Mouse (Mus musculus) c-Kit-positive CD71-negative TER-119-negative erythroid progenitor cells, embryonic 14.5 days (primary cell): Measurements from ENCODE around the gene Rab3c.

Source experiments
- DNase-seq: peaks from one replicate; pipeline ENCODE4 v3.0.0-alpha.2; 2013; ENCODE audit warnings: low read depth

Rab3c gene

DNA sequence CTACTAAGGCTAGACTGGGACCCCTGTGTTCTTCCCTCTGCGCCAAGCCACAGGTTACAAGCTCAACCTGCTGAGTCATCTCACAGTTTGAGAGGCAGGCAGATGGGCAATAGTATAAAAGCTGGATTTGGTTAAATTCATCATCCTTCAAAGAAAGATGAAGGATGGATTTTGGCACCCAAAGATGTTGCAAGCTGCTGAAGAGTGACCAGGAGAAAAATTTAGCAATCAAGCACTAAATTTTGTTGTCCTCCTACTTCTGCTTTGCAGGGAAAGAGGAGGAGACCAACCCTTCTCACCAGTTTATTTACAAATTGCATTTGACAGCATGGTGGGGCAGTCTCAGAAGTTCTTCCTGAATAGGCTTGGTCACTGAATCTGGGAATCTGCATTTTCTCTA is 90.8 kb downstream of the Rab3c start:
- DNase-seq = no peak

DNA sequence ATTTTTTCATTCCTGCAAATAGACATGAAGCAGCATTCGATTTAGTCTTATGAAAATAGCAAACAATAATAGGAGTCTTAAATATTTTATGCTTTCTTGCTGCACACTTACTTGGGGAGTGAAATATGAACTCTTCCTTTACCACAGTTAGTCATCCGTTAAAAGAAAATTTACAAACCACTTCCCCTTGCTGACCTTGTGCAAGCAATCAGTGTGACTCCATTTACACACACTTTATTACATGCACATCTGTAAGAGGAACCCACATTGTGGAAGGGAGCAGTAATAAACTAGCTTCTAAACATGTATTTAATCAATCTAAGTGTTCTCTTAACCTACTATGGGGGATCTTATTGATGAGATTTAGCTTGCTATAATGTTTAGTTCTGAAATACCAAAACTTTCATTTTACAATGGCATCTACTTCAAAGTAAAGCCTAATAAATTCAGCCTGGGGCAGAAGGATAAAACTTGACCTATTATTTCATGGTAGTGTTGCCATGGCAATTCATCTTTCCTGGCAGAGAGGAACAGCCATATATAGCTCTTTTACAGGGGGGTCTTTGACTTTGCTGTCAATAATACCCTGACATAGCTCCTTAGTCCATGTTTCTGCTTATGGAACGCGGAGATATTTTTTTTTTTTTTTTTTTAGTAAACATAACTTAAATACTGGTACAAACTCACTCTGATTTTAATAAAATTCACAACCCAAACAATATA is 95.7 kb downstream of the Rab3c start:
- DNase-seq = peak; percentile 16

DNA sequence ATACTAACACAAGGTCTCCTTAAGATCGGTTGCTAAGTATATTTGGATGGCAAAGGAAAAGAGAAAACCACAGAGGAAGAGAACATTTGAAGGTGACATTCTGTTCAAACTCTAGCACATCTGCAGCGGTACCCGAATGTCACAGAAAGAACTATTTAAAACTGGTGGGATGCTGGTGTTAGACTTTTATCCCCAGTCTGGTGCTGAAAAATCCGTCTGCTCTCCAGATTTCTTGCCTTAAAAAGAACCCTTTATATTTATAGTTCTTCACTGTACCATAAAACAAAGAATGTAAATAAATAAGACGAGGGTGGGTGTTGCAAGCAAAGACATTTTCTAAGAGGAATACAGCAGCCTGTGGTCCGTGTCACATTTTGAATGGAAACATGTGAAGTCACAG is 105.1 kb downstream of the Rab3c start:
- no peak for DNase-seq

DNA sequence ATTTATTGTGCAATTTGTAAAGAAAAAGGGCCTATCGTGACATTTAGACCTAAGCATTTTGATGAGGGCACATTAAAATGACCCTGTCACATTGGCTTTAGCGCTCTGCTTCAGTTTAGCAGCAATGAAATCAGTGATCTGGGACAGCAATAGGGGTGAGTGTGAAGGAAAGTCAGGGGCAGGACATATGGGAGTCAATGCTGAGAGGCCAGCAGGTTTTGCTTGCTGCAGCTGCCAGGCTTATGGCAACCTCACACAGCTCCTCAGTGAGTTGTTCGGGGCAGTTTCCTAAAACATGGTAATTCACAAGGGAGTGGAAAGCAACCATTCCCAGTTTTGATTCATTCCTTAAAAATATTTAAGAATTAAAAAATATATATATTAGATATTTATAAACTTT is 111.1 kb downstream of the Rab3c start:
- DNase-seq = no peak

DNA sequence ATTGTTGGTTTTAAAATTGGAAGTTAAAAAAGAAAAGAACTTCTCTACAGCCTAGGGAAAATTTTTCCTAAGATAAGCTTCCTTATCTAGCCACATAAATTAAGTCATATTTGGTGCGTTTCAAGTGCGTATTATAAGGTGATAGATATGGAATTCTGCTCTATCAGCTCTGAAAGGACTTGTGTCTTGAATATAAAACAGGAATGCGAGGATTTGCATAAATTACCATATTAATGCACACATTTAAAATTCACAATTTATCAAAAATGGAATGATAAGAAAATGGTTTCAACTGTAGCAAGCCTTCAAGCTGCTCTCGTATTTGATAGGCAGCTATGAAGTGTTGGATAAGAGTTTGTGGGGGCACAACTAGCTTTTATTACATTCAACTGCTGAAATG is 111.6 kb downstream of the Rab3c start:
- DNase-seq = no peak

DNA sequence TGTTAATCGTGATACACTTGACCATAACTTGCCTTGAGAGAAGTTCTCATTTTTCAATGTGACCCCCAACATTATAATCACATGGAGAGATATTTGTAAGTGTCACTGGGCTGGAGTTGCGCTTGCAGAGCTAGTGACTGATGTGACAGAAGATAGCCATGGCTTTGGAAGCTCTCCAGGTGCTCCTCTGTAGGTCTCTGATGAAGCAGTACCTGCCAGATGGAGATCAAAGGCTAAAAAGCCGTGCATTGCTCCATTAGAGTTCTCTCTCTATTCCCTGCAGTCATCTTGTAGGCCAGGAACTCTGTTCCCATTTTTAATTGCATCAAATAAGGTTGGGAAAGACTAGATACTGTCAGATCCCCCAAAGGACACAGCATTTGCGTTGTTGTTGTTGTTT is 112.2 kb downstream of the Rab3c start:
- no peak for DNase-seq

DNA sequence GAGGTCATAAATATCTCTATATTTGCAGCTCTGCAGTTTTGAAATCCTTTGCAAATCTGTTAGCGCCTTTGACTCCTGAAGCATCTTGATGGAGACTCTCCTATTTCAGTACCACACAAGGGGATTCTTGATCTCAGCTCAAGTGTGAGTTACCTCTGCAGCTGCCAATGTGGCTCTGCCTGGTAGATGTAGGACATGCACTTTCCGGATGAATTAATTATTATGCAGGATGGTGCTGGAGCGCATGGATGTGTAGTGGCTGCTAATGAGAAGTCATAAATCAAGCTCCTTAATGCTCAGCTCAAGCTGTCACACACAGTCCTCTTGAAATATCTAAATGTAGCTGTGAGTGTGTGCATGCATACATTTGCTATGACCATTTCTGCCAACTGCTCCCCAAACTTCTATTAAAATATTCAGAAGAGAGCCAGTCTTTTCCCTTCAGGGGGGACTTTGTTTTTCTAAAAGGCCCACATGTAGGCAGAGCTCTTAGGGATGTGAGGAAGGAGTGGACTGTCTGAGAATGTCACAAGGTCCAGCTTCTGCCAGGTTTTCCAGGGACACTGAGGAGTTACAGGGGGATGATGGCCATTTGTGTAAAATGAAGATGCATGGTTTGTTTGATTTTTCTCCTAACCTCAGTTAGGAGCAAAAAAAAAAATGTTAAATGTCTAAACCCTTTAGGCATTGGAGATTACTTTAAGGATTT is 114.0 kb downstream of the Rab3c start:
- no peak for DNase-seq

DNA sequence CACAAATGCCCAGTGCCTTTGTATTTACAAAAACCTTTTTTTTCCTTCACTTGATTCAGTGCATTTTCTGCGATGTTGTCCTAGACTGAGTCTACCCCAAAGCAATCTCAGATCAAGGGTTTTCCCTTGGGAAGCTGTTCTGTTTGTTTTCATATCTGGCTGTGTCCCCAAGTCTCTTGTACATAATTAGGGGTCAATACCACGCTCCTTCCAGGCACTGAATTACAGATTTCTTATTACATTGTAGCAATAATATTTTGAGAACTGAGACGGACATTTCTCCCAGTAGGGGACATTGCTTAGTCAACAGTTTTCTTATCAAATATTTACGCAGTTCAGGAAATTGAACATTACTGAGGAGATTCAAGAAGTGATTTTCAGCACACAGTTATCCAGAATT is 120.8 kb downstream of the Rab3c start:
- DNase-seq = no peak

DNA sequence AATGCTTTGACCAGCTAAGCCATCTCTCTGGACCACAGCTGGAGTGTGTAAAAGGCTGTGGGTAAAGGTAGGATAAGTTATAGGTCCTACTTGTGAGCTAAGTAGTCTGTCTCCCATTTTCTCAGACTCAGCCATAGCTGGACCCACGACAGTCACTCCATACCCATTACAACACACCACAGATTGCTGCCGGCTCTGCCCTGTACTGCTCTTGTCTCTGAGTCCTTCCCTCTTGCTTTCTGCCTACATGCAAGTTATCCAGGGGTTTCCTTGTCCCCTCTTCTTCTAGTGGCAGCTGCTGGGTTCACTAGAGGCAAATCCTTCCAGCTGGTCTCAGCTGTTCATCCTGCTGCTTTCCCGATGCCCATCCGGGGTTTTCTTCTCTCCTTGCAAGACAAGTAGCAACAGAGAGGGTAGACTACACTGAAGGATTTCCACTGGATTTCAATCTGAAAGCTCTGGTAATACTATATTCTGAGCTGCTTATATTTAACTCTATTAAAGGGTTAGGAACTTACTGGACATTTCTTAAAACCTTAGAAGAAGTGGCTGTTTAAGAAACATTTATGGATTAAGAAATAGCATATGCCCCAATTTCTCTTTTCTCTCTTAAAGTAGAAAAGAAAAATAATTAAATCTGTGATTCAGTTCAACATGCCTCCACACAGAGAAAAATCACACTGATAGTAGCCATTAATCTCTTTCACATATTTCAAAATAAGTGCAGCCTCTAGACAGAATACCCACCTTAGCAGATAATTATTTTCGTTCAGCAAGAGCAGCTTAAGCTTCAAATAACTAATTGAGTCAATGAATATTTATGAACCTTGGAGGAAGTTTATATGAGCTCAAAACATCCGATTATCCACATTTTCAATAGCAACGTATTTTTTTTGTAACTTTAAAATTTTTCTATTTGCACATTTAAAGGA is 121.9 kb downstream of the Rab3c start:
- no peak for DNase-seq

DNA sequence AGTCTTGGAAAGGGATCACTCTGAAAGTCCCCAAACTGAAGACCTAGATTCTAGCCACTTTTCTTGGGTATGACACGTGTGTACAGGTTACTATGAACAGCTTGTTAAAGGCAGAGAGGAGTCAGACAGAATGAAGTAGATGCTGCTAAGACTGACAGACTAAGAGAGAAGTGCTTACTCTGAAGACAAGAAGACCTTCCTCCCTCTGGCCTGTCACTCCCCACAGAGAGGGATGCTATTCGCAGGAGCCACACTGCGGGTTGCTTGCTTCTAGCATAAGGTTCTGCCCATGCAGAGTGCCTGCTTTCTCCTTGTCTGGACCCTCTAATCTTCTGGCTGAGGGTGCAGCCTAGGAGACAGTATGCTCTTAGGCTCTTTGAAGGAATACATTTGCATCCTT is 135.3 kb downstream of the Rab3c start:
- DNase-seq = no peak

DNA sequence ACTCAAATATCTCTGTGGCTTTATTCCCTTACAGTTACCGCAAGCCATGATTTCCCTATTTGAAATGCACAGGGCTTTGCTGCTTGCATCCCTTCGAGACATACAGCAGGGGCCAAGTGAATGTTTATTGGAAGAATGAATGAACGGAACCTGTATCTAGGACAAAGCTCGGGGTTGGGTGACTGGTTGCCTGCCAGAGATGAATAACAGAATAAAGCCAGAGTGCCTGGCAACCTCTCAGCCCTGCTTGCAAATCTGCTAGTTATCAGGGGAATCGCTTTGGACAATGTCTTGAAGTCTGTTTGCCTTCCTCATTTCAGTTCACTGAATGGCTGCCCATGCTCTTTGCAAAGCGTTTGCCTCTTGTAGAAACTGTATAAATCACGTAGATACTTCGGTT is 135.8 kb downstream of the Rab3c start:
- DNase-seq = no peak

DNA sequence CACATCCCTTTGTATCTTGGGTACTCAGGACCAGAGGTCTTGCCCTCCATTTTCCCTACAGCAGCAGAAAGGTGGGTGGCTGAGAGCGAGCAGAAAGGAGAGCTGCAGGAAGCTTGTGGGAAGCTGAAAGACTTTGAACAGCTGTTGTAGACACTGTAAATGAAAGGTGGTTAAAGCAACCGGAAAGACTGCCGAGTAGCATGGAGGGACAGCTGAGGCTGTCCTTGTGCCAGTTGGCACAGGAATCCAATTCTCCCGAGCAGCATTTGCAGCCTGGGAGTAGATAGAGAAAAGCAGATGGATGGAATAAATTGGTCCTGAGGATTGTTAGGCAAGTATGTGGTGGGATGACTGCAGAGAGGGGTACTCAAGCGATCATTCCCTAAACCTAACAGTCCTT is 141.5 kb downstream of the Rab3c start:
- no peak for DNase-seq

DNA sequence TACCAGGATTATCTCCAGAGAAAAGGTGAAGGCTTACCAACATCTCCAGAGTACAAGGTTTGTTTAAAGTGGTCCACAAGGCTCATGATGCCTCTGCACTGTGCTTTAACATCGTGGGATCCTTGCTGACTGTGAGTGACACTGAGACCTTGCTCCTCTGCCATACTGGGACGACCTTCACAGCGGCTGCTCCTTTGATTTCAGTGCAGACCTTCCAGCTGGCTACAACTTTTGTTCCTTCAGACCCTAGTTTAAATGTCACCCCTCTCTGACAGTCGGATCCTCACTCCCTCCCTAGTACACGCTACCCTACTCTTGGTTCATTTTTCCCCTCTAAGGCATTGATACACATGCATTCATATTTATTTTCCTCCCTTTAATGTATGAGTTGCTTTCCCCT is 142.2 kb downstream of the Rab3c start:
- no peak for DNase-seq

DNA sequence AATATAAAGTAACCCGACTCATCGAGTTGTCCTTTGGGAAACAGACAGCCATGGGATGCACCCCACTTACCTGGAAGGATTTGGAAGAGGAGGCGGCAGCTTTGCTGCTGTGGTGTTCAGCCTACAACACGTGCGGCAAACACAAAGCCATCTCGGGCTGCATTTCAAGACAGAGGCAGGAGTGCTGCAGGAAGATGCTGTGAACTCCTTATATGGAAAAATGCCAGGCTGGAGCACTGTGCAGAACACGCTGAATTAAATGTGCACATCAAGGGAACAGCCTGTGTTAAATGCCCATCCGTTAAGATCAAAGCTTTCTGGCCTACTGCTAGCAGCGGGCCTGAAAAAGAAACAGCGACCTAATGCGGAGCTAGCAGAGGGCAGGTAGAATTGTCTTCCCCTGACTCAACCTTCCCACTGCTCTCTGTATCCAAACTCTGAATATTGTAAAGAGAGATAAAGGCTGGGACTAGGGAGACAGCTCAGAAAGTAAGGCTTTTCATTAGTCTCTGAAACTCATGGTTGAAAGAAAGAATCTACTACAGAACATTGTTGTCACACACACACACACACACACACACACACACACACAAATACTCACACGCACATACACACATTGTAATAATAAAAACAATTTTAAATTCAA is 153.1 kb downstream of the Rab3c start:
- DNase-seq = no peak

DNA sequence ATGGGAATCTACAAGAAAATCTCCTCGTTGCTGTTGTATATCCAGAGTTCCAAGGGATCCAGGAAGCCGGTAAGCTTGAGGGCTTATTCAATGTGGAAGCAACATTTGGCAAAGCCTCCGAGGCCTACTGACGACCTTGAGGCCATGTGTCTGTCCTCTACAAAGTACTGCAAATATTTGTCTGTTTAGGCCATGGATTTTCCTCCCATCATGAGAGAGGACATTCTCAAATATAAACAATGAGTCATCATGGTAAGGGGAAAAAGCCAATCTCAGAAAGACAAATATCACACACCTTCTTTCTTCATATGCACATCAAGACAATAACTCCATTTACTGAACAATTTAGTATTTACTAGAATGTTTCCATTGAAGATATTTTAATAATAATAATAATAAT is 158.0 kb downstream of the Rab3c start:
- no peak for DNase-seq

DNA sequence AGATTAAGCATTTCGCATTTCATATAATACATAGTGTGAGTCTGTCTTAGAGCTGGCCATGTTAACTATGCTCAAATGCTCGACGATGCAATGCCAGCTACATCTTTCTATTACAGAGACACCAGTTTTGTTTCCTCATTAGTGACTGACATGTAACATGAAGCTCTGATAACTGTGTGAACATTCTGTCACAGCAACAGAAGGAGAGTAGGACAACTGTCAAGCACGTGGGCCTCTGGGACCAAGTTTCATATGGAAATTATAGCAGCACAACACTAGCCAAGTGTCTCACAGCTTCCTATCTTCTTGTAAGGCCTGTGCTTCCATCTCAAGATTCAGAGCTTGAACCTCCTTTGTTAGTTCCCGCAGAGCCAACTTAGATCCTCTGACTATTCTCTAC is 163.9 kb downstream of the Rab3c start:
- DNase-seq = no peak

DNA sequence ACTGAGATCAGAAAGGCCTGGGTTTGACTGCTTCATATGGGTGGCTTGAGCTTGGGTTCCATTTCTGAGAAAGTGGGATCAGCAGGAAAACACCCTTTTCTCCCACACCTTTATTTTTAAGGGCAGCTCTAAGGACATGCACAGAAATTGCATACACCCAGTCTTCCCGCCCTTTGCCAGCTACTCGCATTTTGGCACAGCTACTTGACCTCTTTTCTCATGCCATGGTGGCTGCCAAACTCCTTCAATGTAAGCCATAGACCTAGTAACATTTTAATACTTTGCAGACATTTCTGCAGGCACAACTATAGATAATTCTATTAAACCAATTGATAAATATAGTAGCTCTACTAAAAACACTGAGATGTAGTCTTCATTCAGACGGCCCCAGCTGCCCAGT is 164.5 kb downstream of the Rab3c start:
- DNase-seq = no peak

DNA sequence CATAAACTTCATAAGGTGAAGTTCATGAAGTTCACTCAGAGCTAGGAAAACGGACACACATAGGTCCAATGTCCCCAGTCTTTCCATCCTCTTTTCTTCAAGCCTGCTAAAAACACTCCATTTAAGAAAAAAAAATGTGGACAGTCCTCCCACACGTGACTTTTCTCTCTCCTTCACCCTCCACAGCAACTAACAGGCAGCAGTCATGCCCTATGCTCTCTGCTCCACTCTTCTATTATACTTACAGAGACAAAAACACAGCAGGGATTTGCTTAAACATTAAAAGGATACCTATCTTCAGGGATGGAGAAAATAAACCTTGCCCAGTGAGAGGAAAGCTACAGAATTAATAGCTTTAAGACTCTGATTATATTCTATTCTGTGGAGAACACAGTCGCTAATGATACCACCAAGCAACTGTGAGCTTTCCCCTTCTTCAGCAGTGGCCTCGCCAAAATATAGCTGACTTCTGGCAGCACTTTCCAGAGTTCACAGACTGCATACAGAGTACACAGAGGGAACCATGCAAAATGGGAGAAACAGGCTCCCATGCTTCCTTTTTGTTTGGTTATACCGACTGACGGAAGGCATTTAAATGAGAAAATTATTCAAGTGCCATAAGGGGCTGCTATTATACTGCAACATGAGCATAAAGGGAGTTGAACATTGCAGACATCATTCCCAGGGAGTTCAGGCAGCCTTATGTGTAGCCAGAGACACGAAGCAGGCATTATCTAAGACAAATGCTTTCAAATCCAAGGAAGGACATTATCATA is 165.7 kb downstream of the Rab3c start:
- DNase-seq = no peak

DNA sequence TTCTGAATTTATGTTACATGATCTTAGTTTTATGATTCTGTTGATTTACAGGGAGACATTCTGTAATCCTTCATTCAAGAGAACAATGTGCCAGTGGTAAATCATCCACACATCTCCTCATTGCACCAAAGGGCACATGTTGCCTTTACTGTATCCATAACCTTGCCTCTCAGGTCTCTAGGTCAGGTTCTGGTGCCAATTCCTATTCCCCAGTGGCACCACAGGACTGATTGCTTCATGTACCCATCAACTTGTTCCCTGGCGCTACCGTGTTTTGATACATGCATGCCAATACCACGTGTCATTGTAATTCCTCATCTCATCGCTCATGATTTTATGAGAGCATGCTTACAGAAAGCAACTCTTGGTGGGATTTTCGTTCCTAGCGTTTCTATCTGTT is 167.1 kb downstream of the Rab3c start:
- DNase-seq = no peak

DNA sequence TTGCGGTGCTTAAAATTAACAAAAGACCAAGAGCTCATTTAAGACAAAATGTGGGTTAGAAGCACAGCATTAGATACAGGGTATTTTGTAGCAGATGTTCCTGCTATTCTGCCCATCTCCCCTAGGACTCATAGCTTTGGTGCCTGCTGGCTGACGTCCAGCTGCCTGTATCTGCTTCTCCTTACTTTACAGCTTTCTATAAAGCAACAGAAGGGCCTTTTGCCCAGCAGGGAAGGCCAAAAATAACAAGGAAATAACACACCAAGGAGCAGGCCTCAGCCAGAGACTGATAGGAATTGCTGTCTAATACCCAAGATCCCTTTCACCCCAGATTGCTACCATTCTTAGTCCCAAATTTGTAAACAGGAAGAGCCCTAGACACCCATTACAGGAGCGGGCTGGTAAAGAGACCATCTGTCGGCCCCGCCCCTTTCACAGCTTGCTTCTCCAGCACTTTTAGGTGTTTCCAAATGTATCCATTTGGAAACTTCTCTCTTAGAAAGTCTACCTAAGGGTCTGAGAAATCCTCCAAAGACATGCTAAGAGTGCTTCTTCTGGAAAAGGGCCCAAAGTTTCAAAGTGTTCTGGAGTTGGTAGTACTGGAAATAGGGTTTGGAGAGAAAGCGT is 183.3 kb downstream of the Rab3c start:
- no peak for DNase-seq

DNA sequence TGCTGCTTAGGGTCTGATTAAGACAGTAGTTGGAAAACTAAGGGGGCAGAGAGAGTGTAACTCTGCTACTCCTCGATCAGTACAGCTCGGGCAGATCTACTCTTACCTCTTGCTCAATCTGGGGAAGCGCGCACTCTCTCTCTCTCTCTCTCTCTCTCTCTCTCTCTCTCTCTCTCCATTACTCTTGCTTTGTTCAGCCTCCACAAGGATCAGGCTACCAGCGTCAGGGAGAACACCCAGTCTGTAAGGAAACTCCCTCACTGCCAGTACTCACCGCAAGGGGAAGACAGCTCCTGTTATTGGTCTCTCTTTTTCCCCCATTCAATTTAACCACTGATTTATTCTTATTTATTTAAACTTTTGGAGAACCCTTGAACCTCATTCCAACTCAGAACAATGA is 185.8 kb downstream of the Rab3c start:
- DNase-seq = no peak
